Mouse (Mus musculus) activated CD4-positive, CD25-positive, alpha-beta regulatory T cell (primary cell): ENCODE data around the gene Frmd6. TPM values are rescaled to one million over a fixed set of nuclear protein-coding genes. Genes with fewer than 3 reads are reported as not detected.

Experiments
- polyA plus RNA-seq, 2 experiments: library from polyadenylated mRNA; unstranded; fragments of 100-300 nt; shearing (Covaris generic); gene quantifications; one replicate each; pipeline ENCODE4 v1.2.1; 2017

The Frmd6 gene
- polyA plus RNA-seq = 10 to 100 TPM; 16.3 to 37.6 TPM

GRCm38 (mm10) chr12:70824729-70825650 is at the start of gene Frmd6:
Gene Frmd6, plus strand, starts transcription at chr12:70825514.

GRCm38 (mm10) chr12:70937571-70938384 is 112.5 kb downstream of the Frmd6 start, which contains the start of gene Actr10:
Gene Actr10, plus strand, starts transcription at chr12:70937857.

Other genes with a start within 250 kb of the Frmd6 start
- 100 to 1,000 TPM; 329 to 400 TPM for gene Actr10, start 112.3 kb downstream of the Frmd6 start, polyA plus RNA-seq
- 100 to 1,000 TPM; 386 to 401 TPM for gene Psma3, start 149.1 kb downstream of the Frmd6 start, polyA plus RNA-seq
- 100 to 1,000 TPM; 122 to 148 TPM for gene Arid4a, start 190.5 kb downstream of the Frmd6 start, polyA plus RNA-seq